Mouse (Mus musculus): ENCODE data around the gene Lrrc41. TPM values are rescaled to one million over a fixed set of nuclear protein-coding genes. Genes with fewer than 3 reads are reported as not detected.
A peak's percentile ranks its signal among the peaks of the same experiment; 100 is the strongest.

Lrrc41 gene
- polyA plus RNA-seq, 1 experiment = 47.3 TPM

DNA sequence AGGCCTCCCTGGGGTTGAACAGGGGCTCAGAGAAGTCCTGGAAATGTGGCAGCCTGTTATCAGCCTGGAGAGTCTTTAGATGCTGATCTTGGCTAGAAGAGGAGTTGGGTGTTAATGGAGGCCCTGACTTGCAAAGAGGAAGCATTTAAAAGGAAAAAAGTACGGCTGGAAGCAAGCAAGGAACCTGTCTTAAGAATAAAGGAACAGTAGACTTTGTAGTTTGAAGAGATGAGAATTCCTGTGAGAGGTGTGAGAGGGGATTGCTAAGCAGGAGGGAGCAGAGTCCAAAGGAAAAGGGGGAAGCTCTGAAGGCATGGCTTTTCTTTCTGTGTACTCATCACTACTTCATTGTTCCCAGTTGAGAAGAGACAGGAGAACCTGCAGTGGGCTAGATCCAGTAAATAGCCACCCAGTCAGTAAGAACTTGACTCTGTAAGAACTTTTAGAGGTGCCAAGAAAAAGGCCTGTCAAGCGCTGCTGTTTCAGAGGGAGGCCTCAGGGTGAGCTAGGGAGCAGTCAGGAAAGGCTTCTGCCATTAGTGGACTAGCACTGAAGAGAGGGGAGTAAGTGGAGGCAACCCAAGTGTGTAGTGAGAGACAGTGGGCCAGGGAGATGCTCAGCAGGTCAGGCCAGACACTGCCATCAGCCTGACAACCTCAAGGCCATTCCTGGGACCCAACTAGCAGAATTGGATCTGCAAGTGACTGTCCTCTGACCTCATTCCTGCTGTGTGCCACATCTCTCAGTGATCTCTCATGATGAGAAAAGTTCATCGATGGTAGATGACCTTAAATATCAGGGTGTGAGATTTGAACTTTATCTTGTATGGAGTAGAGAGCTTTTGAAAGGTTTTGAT lies 2.4 kb downstream of the Lrrc41 start:
- no peaks in the 10 kb centered on the region; the same call in 1 of the 2 replicates for H3K27me3 ChIP-seq (replicated peaks; ENCODE audit: control insufficient read depth, insufficient read depth, low read length)

DNA sequence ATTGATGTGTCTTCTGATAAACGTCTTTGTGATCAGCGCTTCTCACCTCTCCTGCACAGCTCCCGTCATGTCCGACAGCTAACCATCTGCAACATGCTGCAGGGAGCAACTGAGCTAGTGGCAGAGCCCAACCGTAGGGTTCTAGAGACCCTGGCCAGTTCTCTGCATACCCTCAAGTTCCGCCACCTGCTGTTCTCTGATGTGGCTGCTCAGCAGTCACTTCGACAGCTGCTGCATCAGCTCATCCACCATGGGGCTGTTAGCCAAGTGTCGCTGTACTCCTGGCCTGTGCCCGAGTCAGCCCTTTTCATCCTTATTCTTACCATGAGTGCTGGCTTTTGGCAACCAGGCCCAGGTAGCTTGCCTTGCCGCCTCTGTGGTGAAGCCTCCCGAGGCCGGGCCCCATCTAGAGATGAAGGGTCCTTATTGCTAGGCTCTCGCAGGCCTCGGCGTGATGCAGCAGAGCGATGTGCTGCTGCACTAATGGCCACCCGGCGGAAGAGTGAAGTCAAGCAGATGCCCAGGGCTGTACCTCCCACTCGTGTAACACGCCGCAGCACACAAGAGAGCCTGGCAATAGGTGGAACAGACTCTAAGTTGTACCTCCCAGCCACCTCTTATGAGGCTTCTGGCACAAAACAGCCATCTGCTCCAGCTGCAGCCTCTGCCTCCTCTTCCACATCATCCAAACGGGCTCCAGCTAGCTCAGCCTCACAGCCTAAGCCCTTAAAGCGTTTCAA lies 13.6 kb downstream of the Lrrc41 start:
- no peak overlapping the region for H3K27ac ChIP-seq (ENCODE audit: insufficient read depth, low read depth, low read length)
- H3K4me1 ChIP-seq (ENCODE audit: control insufficient read depth, insufficient read depth, low read length) = no peaks in the 10 kb centered on the region
- TF ChIP-seq POLR2A (IDR thresholded peaks at IDR 0.05; ENCODE audit: low read depth, low read length) = no peak
- TF ChIP-seq CTCF (conservative IDR thresholded peaks at IDR 0.05; ENCODE audit: insufficient read depth, insufficient read length, low read depth, low read length) = no peak
- no peak overlapping the region for H3K4me3 ChIP-seq (ENCODE audit: insufficient read depth, low read depth, low read length)
- H3K36me3 ChIP-seq (ENCODE audit: control insufficient read depth, insufficient read depth, low read length) = peaks cover 9% of the 10 kb centered on the region
- 88% methylated on average over 23 of the region's 23 CpGs for WGBS
- H3K27me3 ChIP-seq (replicated peaks; ENCODE audit: control insufficient read depth, insufficient read depth, low read length) = no peaks in the 10 kb centered on the region
- DNase-seq = no peak

More for the DNA sequence above, 2.4 kb downstream of the Lrrc41 start:
- Histone ChIP-seq H3K4me1 (ENCODE audit: control insufficient read depth, insufficient read depth, low read length) (peaks cover 20% of the 10 kb centered on the region), H3K36me3 (ENCODE audit: control insufficient read depth, insufficient read depth, low read length) (peaks cover 4% of the 10 kb centered on the region), H3K4me3 (ENCODE audit: insufficient read depth, low read depth, low read length) (peak overlapping the region; percentile 94), H3K27ac (ENCODE audit: insufficient read depth, low read depth, low read length) (peak overlapping the region; percentile 57)
- peak; percentile 18 for DNase-seq
- TF ChIP-seq POLR2A (IDR thresholded peaks at IDR 0.05; ENCODE audit: low read depth, low read length) (no peak), CTCF (conservative IDR thresholded peaks at IDR 0.05; ENCODE audit: insufficient read depth, insufficient read length, low read depth, low read length) (no peak)
- 34% methylated on average over 3 of the region's 3 CpGs for WGBS

DNA sequence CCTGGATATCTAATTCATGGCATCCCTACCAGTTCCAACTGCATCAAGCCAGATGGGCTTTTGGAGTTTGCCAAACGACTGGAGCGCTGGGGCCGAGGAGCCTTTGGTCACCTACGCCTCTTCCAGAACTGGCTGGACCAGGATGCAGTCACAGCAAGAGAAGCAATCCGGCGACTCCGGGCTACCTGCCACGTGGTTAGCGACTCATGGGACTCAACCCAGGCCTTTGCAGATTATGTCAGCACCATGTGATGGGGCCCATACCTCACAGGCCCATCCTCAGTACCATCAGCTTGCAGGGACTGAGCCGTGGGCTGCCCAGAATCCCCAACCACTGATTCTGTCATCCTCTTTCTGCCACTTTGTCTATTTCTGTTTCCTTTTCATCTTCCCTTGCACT lies 21.2 kb downstream of the Lrrc41 start:
- H3K27me3 ChIP-seq (replicated peaks; ENCODE audit: control insufficient read depth, insufficient read depth, low read length) = no peaks in the 10 kb centered on the region
- peaks cover 10% of the 10 kb centered on the region for H3K36me3 ChIP-seq (ENCODE audit: control insufficient read depth, insufficient read depth, low read length)
- WGBS = 84% methylated on average over 10 of the region's 10 CpGs

DNA sequence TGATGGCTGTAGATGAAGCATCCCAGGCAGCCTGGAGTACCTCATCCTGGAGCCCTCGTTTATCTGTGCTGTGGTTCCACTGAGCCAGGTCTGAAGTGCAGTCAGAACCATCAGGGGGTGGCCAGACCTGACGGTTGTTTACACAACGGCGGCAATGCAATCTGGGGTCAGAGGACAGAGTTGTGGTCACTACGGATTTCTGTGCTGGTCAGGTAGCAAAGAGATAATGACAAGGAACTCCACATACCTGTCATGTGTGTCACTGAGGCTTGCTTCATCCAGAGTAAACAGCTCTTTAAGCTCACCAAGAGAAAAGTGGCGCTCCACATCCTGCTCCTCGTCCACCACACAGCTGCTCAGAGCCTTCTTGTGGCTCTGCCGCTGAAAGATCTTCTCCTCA lies 22.1 kb downstream of the Lrrc41 start:
- no peak for DNase-seq
- H3K27ac ChIP-seq (ENCODE audit: insufficient read depth, low read depth, low read length) = no peak overlapping the region
- TF ChIP-seq POLR2A (IDR thresholded peaks at IDR 0.05; ENCODE audit: low read depth, low read length) (no peak), CTCF (conservative IDR thresholded peaks at IDR 0.05; ENCODE audit: insufficient read depth, insufficient read length, low read depth, low read length) (no peak)
- H3K4me1 ChIP-seq (ENCODE audit: control insufficient read depth, insufficient read depth, low read length) = no peaks in the 10 kb centered on the region
- no peak overlapping the region for H3K4me3 ChIP-seq (ENCODE audit: insufficient read depth, low read depth, low read length)
- no peaks in the 10 kb centered on the region for H3K27me3 ChIP-seq (replicated peaks; ENCODE audit: control insufficient read depth, insufficient read depth, low read length)
- peaks cover 10% of the 10 kb centered on the region for H3K36me3 ChIP-seq (ENCODE audit: control insufficient read depth, insufficient read depth, low read length)
- 85% methylated on average over 8 of the region's 8 CpGs for WGBS

More for the DNA sequence above, 21.2 kb downstream of the Lrrc41 start:
- Histone ChIP-seq H3K4me3 (ENCODE audit: insufficient read depth, low read depth, low read length) (no peak overlapping the region), H3K4me1 (ENCODE audit: control insufficient read depth, insufficient read depth, low read length) (no peaks in the 10 kb centered on the region), H3K27ac (ENCODE audit: insufficient read depth, low read depth, low read length) (no peak overlapping the region)
- no peak for DNase-seq
- TF ChIP-seq POLR2A (IDR thresholded peaks at IDR 0.05; ENCODE audit: low read depth, low read length) = no peak
- no peak for TF ChIP-seq CTCF (conservative IDR thresholded peaks at IDR 0.05; ENCODE audit: insufficient read depth, insufficient read length, low read depth, low read length)

DNA sequence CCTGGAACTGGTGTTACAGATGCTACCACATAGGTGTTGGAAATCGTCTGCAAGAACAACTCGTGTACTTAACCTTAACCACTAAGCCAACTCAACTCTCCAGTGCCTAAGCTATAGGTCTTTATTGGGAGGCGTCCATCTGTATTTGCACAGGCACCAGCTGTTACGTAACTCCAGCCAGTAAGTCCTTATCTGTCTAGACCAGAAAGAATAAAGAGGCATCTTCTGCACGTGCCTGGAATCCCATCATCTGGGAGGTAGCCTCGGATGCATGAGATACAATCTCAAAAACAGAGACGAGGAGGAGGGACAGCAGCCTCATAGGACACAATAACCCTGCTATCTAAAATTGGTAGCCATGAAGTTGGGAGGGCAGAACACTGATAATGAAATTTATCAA lies 25.9 kb downstream of the Lrrc41 start:
- Histone ChIP-seq H3K27me3 (replicated peaks; ENCODE audit: control insufficient read depth, insufficient read depth, low read length) (no peaks in the 10 kb centered on the region), H3K27ac (ENCODE audit: insufficient read depth, low read depth, low read length) (no peak overlapping the region), H3K4me1 (ENCODE audit: control insufficient read depth, insufficient read depth, low read length) (no peaks in the 10 kb centered on the region), H3K36me3 (ENCODE audit: control insufficient read depth, insufficient read depth, low read length) (peaks cover 6% of the 10 kb centered on the region; the same call in 1 of the 2 replicates), H3K4me3 (ENCODE audit: insufficient read depth, low read depth, low read length) (no peak overlapping the region)
- DNase-seq = no peak
- WGBS = 88% methylated on average over 7 of the region's 7 CpGs
- no peak for TF ChIP-seq POLR2A (IDR thresholded peaks at IDR 0.05; ENCODE audit: low read depth, low read length)

DNA sequence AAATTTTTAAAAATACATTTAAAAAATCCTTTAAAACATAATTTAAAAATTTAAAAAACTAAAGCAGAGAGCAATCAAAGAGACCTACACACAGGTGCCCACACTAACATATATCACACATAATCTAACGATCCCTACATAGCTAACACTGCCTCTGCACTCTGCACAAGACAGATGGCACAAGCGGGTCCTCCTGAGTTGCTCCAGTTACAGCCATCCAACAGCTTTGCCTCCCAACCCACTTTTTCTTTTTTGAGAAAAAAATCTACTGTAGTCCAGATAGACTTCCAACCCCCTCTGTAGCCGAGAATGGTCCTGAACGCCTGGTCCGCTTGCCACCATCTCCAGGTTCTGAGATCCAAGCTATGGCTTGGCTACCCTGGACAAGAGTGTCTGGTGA lies 30.2 kb downstream of the Lrrc41 start:
- Histone ChIP-seq H3K27me3 (replicated peaks; ENCODE audit: control insufficient read depth, insufficient read depth, low read length) (no peaks in the 10 kb centered on the region), H3K4me1 (ENCODE audit: control insufficient read depth, insufficient read depth, low read length) (no peaks in the 10 kb centered on the region), H3K4me3 (ENCODE audit: insufficient read depth, low read depth, low read length) (no peak overlapping the region), H3K27ac (ENCODE audit: insufficient read depth, low read depth, low read length) (no peak overlapping the region), H3K36me3 (ENCODE audit: control insufficient read depth, insufficient read depth, low read length) (no peaks in the 10 kb centered on the region)
- no peak for DNase-seq
- TF ChIP-seq CTCF (conservative IDR thresholded peaks at IDR 0.05; ENCODE audit: insufficient read depth, insufficient read length, low read depth, low read length) (no peak), POLR2A (IDR thresholded peaks at IDR 0.05; ENCODE audit: low read depth, low read length) (no peak)
- WGBS = 97% methylated on average over 5 of the region's 5 CpGs

DNA sequence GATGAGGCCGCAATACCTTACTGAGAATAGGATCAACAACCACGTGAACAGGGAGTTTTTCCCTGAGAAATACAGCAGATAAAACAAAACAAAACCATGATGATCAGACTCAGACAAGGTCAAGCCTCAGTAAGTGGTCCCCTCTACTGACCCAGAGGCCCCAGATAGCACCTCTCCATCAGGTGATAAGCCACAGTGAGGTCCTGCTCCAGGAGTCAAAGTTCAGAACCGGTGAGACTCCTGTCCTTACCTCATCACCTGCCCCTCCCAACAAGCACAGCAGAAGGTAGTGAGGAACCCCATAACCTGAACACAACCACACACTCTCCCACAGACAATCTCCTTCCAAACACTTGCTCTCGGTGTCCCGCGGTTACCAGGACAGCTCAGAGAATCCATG lies 35.6 kb downstream of the Lrrc41 start:
- H3K4me3 ChIP-seq (ENCODE audit: insufficient read depth, low read depth, low read length) = no peak overlapping the region
- no peak overlapping the region for H3K27ac ChIP-seq (ENCODE audit: insufficient read depth, low read depth, low read length)
- H3K36me3 ChIP-seq (ENCODE audit: control insufficient read depth, insufficient read depth, low read length) = no peaks in the 10 kb centered on the region
- TF ChIP-seq CTCF (conservative IDR thresholded peaks at IDR 0.05; ENCODE audit: insufficient read depth, insufficient read length, low read depth, low read length) (no peak), POLR2A (IDR thresholded peaks at IDR 0.05; ENCODE audit: low read depth, low read length) (no peak)
- 96% methylated on average over 6 of the region's 6 CpGs for WGBS
- H3K27me3 ChIP-seq (replicated peaks; ENCODE audit: control insufficient read depth, insufficient read depth, low read length) = no peaks in the 10 kb centered on the region
- no peak for DNase-seq
- H3K4me1 ChIP-seq (ENCODE audit: control insufficient read depth, insufficient read depth, low read length) = no peaks in the 10 kb centered on the region
